Mouse (Mus musculus): ENCODE results near the gene Tmbim1. TPM values are rescaled to one million over a fixed set of nuclear protein-coding genes. Genes with fewer than 3 reads are reported as not detected.
"Not testable (repeated sequence)": the region's sequence is repeated elsewhere in the genome, so short reads cannot be mapped to it uniquely, and the experiment has no call there.

Tmbim1 gene
- polyA plus RNA-seq, 1 experiment: 41.7 TPM

GRCm38 (mm10) chr1:74335436-74336170, 30.2 kb upstream of the Tmbim1 start:
- peak overlapping the region; percentile 9; the same call in 1 of the 2 replicates for H3K4me3 ChIP-seq (ENCODE audit: insufficient read depth, low read depth, low read length)
- peaks cover 54% of the 10 kb centered on the region for H3K4me1 ChIP-seq (ENCODE audit: control insufficient read depth, insufficient read depth, insufficient read length, low read length)
- peak overlapping the region; percentile 78 for H3K27ac ChIP-seq (replicated peaks; ENCODE audit: low read depth, low read length)

GRCm38 (mm10) chr1:74335033-74335432, 29.6 kb upstream of the Tmbim1 start:
- H3K4me1 ChIP-seq (ENCODE audit: control insufficient read depth, insufficient read depth, insufficient read length, low read length): peaks cover 48% of the 10 kb centered on the region
- peak overlapping the region; percentile 9 for H3K4me3 ChIP-seq (ENCODE audit: insufficient read depth, low read depth, low read length)
- peak overlapping the region; percentile 83 for H3K27ac ChIP-seq (replicated peaks; ENCODE audit: low read depth, low read length)

GRCm38 (mm10) chr1:74334607-74335006, 29.2 kb upstream of the Tmbim1 start:
- H3K27ac ChIP-seq (replicated peaks; ENCODE audit: low read depth, low read length): peak overlapping the region; percentile 83
- peaks cover 44% of the 10 kb centered on the region for H3K4me1 ChIP-seq (ENCODE audit: control insufficient read depth, insufficient read depth, insufficient read length, low read length)
- H3K4me3 ChIP-seq (ENCODE audit: insufficient read depth, low read depth, low read length): peak overlapping the region; percentile 34

- peak overlapping the region; percentile 64 for H3K4me3 ChIP-seq (ENCODE audit: insufficient read depth, low read depth, low read length)
- peaks cover 27% of the 10 kb centered on the region for H3K4me1 ChIP-seq (ENCODE audit: control insufficient read depth, insufficient read depth, insufficient read length, low read length)
- peak overlapping the region; percentile 70 for H3K27ac ChIP-seq (replicated peaks; ENCODE audit: low read depth, low read length)
These were observed 27.5 kb upstream of the Tmbim1 start for GRCm38 (mm10) chr1:74332930-74333329.

- H3K4me1 ChIP-seq (ENCODE audit: control insufficient read depth, insufficient read depth, insufficient read length, low read length): peaks cover 22% of the 10 kb centered on the region
- H3K27ac ChIP-seq (replicated peaks; ENCODE audit: low read depth, low read length): peak overlapping the region; percentile 70
- peak overlapping the region; percentile 64 for H3K4me3 ChIP-seq (ENCODE audit: insufficient read depth, low read depth, low read length)
These were observed 26.9 kb upstream of the Tmbim1 start for GRCm38 (mm10) chr1:74332241-74332763.

- Histone ChIP-seq H3K27ac (replicated peaks; ENCODE audit: low read depth, low read length) (peak overlapping the region; percentile 49), H3K4me3 (ENCODE audit: insufficient read depth, low read depth, low read length) (no peak overlapping the region), H3K4me1 (ENCODE audit: control insufficient read depth, insufficient read depth, insufficient read length, low read length) (peaks cover 17% of the 10 kb centered on the region)
These were observed 25.7 kb upstream of the Tmbim1 start for GRCm38 (mm10) chr1:74331046-74331681.

GRCm38 (mm10) chr1:74329899-74330431, 24.5 kb upstream of the Tmbim1 start:
- Histone ChIP-seq H3K4me1 (ENCODE audit: control insufficient read depth, insufficient read depth, insufficient read length, low read length) (peaks cover 9% of the 10 kb centered on the region), H3K27ac (replicated peaks; ENCODE audit: low read depth, low read length) (no peak overlapping the region), H3K4me3 (ENCODE audit: insufficient read depth, low read depth, low read length) (no peak overlapping the region)

GRCm38 (mm10) chr1:74326916-74327315, 21.5 kb upstream of the Tmbim1 start:
- not testable (repeated sequence) for H3K27ac ChIP-seq (replicated peaks; ENCODE audit: low read depth, low read length); H3K4me1 ChIP-seq (ENCODE audit: control insufficient read depth, insufficient read depth, insufficient read length, low read length); H3K4me3 ChIP-seq (ENCODE audit: insufficient read depth, low read depth, low read length)

- Histone ChIP-seq H3K4me1 (ENCODE audit: control insufficient read depth, insufficient read depth, insufficient read length, low read length) (no peaks in the 10 kb centered on the region), H3K27ac (replicated peaks; ENCODE audit: low read depth, low read length) (no peak overlapping the region), H3K4me3 (ENCODE audit: insufficient read depth, low read depth, low read length) (no peak overlapping the region)
These were observed 16.0 kb upstream of the Tmbim1 start for GRCm38 (mm10) chr1:74321396-74321795.

GRCm38 (mm10) chr1:74318711-74319110, 13.3 kb upstream of the Tmbim1 start:
- Histone ChIP-seq H3K27ac (replicated peaks; ENCODE audit: low read depth, low read length) (no peak overlapping the region), H3K4me1 (ENCODE audit: control insufficient read depth, insufficient read depth, insufficient read length, low read length) (peaks cover 2% of the 10 kb centered on the region; the same call in 1 of the 2 replicates), H3K4me3 (ENCODE audit: insufficient read depth, low read depth, low read length) (no peak overlapping the region)

GRCm38 (mm10) chr1:74316114-74316827, 10.8 kb upstream of the Tmbim1 start:
- H3K27ac ChIP-seq (replicated peaks; ENCODE audit: low read depth, low read length): no peak overlapping the region
- peaks cover 2% of the 10 kb centered on the region; the same call in 1 of the 2 replicates for H3K4me1 ChIP-seq (ENCODE audit: control insufficient read depth, insufficient read depth, insufficient read length, low read length)
- no peak overlapping the region for H3K4me3 ChIP-seq (ENCODE audit: insufficient read depth, low read depth, low read length)

GRCm38 (mm10) chr1:74314796-74315195, 9.4 kb upstream of the Tmbim1 start:
- Histone ChIP-seq H3K4me3 (ENCODE audit: insufficient read depth, low read depth, low read length) (no peak overlapping the region), H3K27ac (replicated peaks; ENCODE audit: low read depth, low read length) (peak overlapping the region; percentile 82), H3K4me1 (ENCODE audit: control insufficient read depth, insufficient read depth, insufficient read length, low read length) (peaks cover 5% of the 10 kb centered on the region; the same call in 1 of the 2 replicates)

GRCm38 (mm10) chr1:74313049-74313692, 7.7 kb upstream of the Tmbim1 start:
- no peak overlapping the region for H3K27ac ChIP-seq (replicated peaks; ENCODE audit: low read depth, low read length)
- H3K4me3 ChIP-seq (ENCODE audit: insufficient read depth, low read depth, low read length): no peak overlapping the region
- H3K4me1 ChIP-seq (ENCODE audit: control insufficient read depth, insufficient read depth, insufficient read length, low read length): peaks cover 6% of the 10 kb centered on the region; the same call in 1 of the 2 replicates

GRCm38 (mm10) chr1:74309767-74310166, 4.3 kb upstream of the Tmbim1 start:
- Histone ChIP-seq H3K27ac (replicated peaks; ENCODE audit: low read depth, low read length) (peak overlapping the region; percentile 88), H3K4me1 (ENCODE audit: control insufficient read depth, insufficient read depth, insufficient read length, low read length) (peaks cover 4% of the 10 kb centered on the region; the same call in 1 of the 2 replicates)

More at GRCm38 (mm10) chr1:74309767-74310166, 4.3 kb upstream of the Tmbim1 start:
- H3K4me3 ChIP-seq (ENCODE audit: insufficient read depth, low read depth, low read length): no peak overlapping the region
